Mouse (Mus musculus): ENCODE results near the gene Dbx2.

- TF ChIP-seq CTCF (IDR thresholded peaks at IDR 0.05; ENCODE audit: extremely low read depth, insufficient read depth, insufficient read length, insufficient replicate concordance) = no peak
- TF ChIP-seq POLR2A (IDR thresholded peaks at IDR 0.05; ENCODE audit: low read depth, low read length) = no peak
Observed at GRCm38 (mm10) chr15:95624396-95624795, 31.4 kb downstream of the Dbx2 start.

Measured in spleen, adult 2 months (tissue).